Mouse (Mus musculus): ENCODE results near the gene Ly6g6c. TPM values are rescaled to one million over a fixed set of nuclear protein-coding genes. Genes with fewer than 3 reads are reported as not detected.

The Ly6g6c gene
- polyA plus RNA-seq, 1 experiment: 146 TPM

GRCm38 (mm10) chr17:35097164-35097655, 32.0 kb downstream of the Ly6g6c start:
- Histone ChIP-seq H3K36me3 (ENCODE audit: control insufficient read depth, insufficient read depth, low read length) (no peaks in the 10 kb centered on the region; the same call in none of the 2 replicates), H3K27ac (ENCODE audit: control insufficient read depth, insufficient read depth, low read depth, low read length) (no peak overlapping the region)

GRCm38 (mm10) chr17:35100196-35100765, 35.1 kb downstream of the Ly6g6c start:
- no peak overlapping the region for H3K27ac ChIP-seq (ENCODE audit: control insufficient read depth, insufficient read depth, low read depth, low read length)
- no peaks in the 10 kb centered on the region; the same call in none of the 2 replicates for H3K36me3 ChIP-seq (ENCODE audit: control insufficient read depth, insufficient read depth, low read length)
- H3K27me3 ChIP-seq (ENCODE audit: control insufficient read depth, insufficient read depth, low read length): no peaks in the 10 kb centered on the region
- H3K4me1 ChIP-seq (ENCODE audit: control insufficient read depth, insufficient read depth, low read length): no peaks in the 10 kb centered on the region
- H3K4me3 ChIP-seq (ENCODE audit: control insufficient read depth, low read depth, low read length): no peak overlapping the region
- TF ChIP-seq POLR2A (IDR thresholded peaks at IDR 0.05; ENCODE audit: control insufficient read depth, low read depth, low read length) (no peak), CTCF (IDR thresholded peaks at IDR 0.05; ENCODE audit: control insufficient read depth, insufficient read depth, insufficient replicate concordance, low read depth, low read length) (no peak)

More at GRCm38 (mm10) chr17:35097164-35097655, 32.0 kb downstream of the Ly6g6c start:
- TF ChIP-seq CTCF (IDR thresholded peaks at IDR 0.05; ENCODE audit: control insufficient read depth, insufficient read depth, insufficient replicate concordance, low read depth, low read length) (no peak), POLR2A (IDR thresholded peaks at IDR 0.05; ENCODE audit: control insufficient read depth, low read depth, low read length) (no peak)
- H3K4me3 ChIP-seq (ENCODE audit: control insufficient read depth, low read depth, low read length): no peak overlapping the region
- H3K27me3 ChIP-seq (ENCODE audit: control insufficient read depth, insufficient read depth, low read length): no peaks in the 10 kb centered on the region
- H3K4me1 ChIP-seq (ENCODE audit: control insufficient read depth, insufficient read depth, low read length): no peaks in the 10 kb centered on the region

DNA sequence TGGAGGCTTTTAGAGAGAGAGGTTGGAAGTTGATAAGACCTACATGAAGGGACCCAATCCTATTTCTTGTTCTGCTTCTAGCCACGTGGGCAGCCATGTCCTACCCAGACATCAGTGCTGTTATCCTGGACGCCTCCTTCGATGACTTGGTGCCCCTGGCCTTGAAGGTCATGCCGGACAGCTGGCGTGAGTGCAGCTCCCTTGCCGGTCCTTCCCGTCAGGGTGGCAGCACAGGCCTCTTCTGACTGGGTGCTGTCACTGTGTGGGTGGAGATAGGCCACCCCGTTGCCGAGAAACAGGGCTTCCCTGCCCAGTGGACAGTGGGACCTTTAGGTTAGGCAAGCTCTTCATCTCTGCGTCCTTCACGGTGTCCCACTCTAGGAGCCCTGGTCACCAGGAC, 36.0 kb downstream of the Ly6g6c start:
- H3K27me3 ChIP-seq (ENCODE audit: control insufficient read depth, insufficient read depth, low read length): no peaks in the 10 kb centered on the region
- H3K27ac ChIP-seq (ENCODE audit: control insufficient read depth, insufficient read depth, low read depth, low read length): no peak overlapping the region
- TF ChIP-seq POLR2A (IDR thresholded peaks at IDR 0.05; ENCODE audit: control insufficient read depth, low read depth, low read length): no peak
- TF ChIP-seq CTCF (IDR thresholded peaks at IDR 0.05; ENCODE audit: control insufficient read depth, insufficient read depth, insufficient replicate concordance, low read depth, low read length): no peak
- H3K4me1 ChIP-seq (ENCODE audit: control insufficient read depth, insufficient read depth, low read length): no peaks in the 10 kb centered on the region
- H3K4me3 ChIP-seq (ENCODE audit: control insufficient read depth, low read depth, low read length): no peak overlapping the region
- H3K36me3 ChIP-seq (ENCODE audit: control insufficient read depth, insufficient read depth, low read length): no peaks in the 10 kb centered on the region; the same call in none of the 2 replicates

DNA sequence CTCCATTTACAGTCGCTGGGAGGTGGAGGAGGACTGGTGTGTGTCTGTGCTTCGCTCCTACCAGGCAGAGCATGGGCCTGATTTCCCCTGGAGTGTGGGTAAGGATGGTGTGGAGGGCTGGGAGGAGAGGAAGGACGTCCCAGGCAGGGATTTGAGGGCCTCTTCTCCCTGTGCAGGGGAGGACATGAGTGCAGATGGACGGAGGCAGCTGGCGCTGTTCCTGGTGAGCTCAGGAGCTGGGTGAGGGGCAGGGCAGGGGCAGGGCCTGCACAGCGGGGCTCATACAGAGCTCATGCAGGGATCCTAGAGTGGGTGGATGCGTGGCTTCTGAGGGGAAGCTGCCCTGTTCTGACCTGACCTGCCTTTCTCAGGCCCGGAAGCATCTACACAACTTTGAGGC, 37.1 kb downstream of the Ly6g6c start:
- Histone ChIP-seq H3K4me3 (ENCODE audit: control insufficient read depth, low read depth, low read length) (no peak overlapping the region), H3K36me3 (ENCODE audit: control insufficient read depth, insufficient read depth, low read length) (no peaks in the 10 kb centered on the region; the same call in 1 of the 2 replicates)

DNA sequence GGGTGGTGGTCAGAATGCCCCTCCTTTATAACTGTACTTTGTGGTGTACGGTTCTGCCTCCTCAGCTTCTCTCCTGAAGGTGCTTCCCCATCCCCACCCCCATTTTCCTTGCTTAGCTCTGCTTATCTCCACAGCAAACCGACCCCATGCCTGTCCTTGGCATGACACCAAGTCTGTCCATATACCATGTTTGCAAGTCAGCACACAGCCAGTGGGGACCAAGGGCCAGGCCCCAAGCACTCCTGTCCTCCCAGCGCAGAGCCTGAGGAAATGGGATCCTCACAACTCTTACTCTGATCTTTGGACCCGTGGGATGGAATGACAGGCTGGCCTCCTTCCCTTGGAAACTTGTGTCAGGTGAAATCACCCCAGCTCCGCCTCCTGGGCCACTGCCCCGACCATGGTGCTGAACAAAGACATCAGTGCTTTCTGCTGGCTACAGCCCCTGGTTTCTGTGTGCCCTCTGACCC, 38.1 kb downstream of the Ly6g6c start:
- Histone ChIP-seq H3K36me3 (ENCODE audit: control insufficient read depth, insufficient read depth, low read length) (no peaks in the 10 kb centered on the region; the same call in 1 of the 2 replicates), H3K4me3 (ENCODE audit: control insufficient read depth, low read depth, low read length) (no peak overlapping the region), H3K4me1 (ENCODE audit: control insufficient read depth, insufficient read depth, low read length) (no peaks in the 10 kb centered on the region)

More for the DNA sequence above, 37.1 kb downstream of the Ly6g6c start:
- no peaks in the 10 kb centered on the region for H3K27me3 ChIP-seq (ENCODE audit: control insufficient read depth, insufficient read depth, low read length)
- H3K4me1 ChIP-seq (ENCODE audit: control insufficient read depth, insufficient read depth, low read length): no peaks in the 10 kb centered on the region
- TF ChIP-seq CTCF (IDR thresholded peaks at IDR 0.05; ENCODE audit: control insufficient read depth, insufficient read depth, insufficient replicate concordance, low read depth, low read length) (no peak), POLR2A (IDR thresholded peaks at IDR 0.05; ENCODE audit: control insufficient read depth, low read depth, low read length) (no peak)
- no peak overlapping the region for H3K27ac ChIP-seq (ENCODE audit: control insufficient read depth, insufficient read depth, low read depth, low read length)

DNA sequence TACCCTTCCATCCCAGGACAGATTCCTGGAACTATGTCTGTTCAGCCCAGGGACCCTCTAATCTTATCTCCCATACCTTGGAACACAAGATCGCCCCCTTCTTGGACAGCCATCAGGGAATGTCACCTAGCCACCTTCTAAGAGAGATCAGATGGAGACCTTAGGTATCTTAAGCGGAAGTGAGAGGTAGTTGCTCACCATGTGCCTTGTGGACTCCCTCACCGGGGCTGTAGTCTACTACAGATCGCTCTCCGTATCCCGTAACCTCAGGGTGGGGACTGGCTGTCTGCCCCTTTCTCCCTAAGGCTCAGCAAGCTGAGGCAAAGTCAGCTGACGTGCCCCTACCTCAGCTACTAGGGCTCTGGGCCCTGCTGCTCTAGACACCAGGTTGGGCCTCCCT, 38.9 kb downstream of the Ly6g6c start:
- H3K27ac ChIP-seq (ENCODE audit: control insufficient read depth, insufficient read depth, low read depth, low read length): no peak overlapping the region
- H3K4me3 ChIP-seq (ENCODE audit: control insufficient read depth, low read depth, low read length): no peak overlapping the region
- TF ChIP-seq CTCF (IDR thresholded peaks at IDR 0.05; ENCODE audit: control insufficient read depth, insufficient read depth, insufficient replicate concordance, low read depth, low read length) (no peak), POLR2A (IDR thresholded peaks at IDR 0.05; ENCODE audit: control insufficient read depth, low read depth, low read length) (no peak)
- H3K36me3 ChIP-seq (ENCODE audit: control insufficient read depth, insufficient read depth, low read length): no peaks in the 10 kb centered on the region; the same call in 1 of the 2 replicates
- no peaks in the 10 kb centered on the region for H3K27me3 ChIP-seq (ENCODE audit: control insufficient read depth, insufficient read depth, low read length)
- peaks cover 2% of the 10 kb centered on the region for H3K4me1 ChIP-seq (ENCODE audit: control insufficient read depth, insufficient read depth, low read length)

More for the DNA sequence above, 38.1 kb downstream of the Ly6g6c start:
- H3K27me3 ChIP-seq (ENCODE audit: control insufficient read depth, insufficient read depth, low read length): no peaks in the 10 kb centered on the region
- no peak overlapping the region for H3K27ac ChIP-seq (ENCODE audit: control insufficient read depth, insufficient read depth, low read depth, low read length)
- TF ChIP-seq POLR2A (IDR thresholded peaks at IDR 0.05; ENCODE audit: control insufficient read depth, low read depth, low read length): no peak
- no peak for TF ChIP-seq CTCF (IDR thresholded peaks at IDR 0.05; ENCODE audit: control insufficient read depth, insufficient read depth, insufficient replicate concordance, low read depth, low read length)

- Histone ChIP-seq H3K4me1 (ENCODE audit: control insufficient read depth, insufficient read depth, low read length) (peaks cover 2% of the 10 kb centered on the region), H3K27ac (ENCODE audit: control insufficient read depth, insufficient read depth, low read depth, low read length) (no peak overlapping the region), H3K36me3 (ENCODE audit: control insufficient read depth, insufficient read depth, low read length) (no peaks in the 10 kb centered on the region; the same call in 1 of the 2 replicates), H3K4me3 (ENCODE audit: control insufficient read depth, low read depth, low read length) (no peak overlapping the region), H3K27me3 (ENCODE audit: control insufficient read depth, insufficient read depth, low read length) (no peaks in the 10 kb centered on the region)
- TF ChIP-seq CTCF (IDR thresholded peaks at IDR 0.05; ENCODE audit: control insufficient read depth, insufficient read depth, insufficient replicate concordance, low read depth, low read length) (no peak), POLR2A (IDR thresholded peaks at IDR 0.05; ENCODE audit: control insufficient read depth, low read depth, low read length) (no peak)
These were observed 39.6 kb downstream of the Ly6g6c start for GRCm38 (mm10) chr17:35104754-35105153.
